Mouse (Mus musculus) embryonic stem cell, embryonic (primary cell): ENCODE results near the gene Ap3d1.

Source experiments
- CTCF ChIA-PET, 4 experiments: fragments of 300-600 bp in 2 of 4; fragments of 350-600 bp in 2 of 4; sonication (Branson Sonifier 250); formaldehyde crosslinking; loops; one replicate each; lab custom pipeline; 2022; ENCODE audit warnings: inconsistent platforms in 2 of 4; lab: Charles Lee
- POLR2A ChIA-PET, 4 experiments: fragments of 300-600 bp in 2 of 4; fragments of 350-600 bp in 2 of 4; sonication (Branson Sonifier 250); formaldehyde crosslinking; loops; one replicate each; lab custom pipeline; 2022; ENCODE audit warnings: antibody characterized with exemption in 4 of 4, inconsistent platforms in 1 of 4; lab: Charles Lee

Ap3d1 gene

DNA sequence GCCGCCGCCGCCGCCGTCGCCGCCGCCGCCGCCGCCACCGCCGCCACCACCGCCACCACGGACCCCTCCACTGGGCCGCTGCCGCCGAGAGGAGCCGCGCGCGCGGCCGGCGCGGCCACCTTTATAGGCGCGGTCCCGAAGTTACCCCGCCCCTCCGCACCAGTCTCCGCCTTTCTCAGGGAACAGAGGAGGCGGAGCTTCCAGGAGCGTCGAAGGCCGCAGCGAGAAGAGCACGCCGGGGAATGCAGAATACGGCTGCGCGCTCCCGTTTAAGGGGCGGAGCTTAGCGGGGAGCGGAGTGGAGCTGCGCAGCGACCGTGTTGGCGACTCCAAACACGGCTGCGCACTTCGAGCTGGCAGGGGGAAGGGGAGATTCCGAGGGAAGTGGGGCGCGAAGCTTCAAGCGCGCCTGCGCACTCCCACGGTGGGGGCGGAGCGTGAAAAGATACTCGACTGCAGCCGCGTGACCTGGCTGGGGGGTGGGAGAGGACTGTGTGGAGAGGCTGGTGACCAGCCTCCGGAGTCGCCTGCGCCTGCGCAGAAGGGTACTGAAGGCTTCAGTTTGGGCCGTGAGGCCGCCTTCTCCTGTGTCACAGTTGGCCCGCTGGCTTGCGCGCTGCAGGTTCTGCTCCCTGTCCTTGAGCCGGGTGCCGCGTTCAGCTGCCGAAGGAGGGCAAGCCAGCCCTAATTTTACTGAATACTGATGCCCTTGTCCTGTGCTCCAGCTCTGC lies 65.7 kb downstream of the Ap3d1 start:
- POLR2A ChIA-PET, result interaction anchor here (0.5 to 15.6 kb wide), 382 partner anchors 8 to 1063 kb away, joined by 3 to 944 read pairs (median 5); partner anchors contain the start of genes Csnk1g2 (in 4 of the 4), Izumo4 (in 4 of the 4), Abhd17a (in 3 of the 4) and Adat3 (in 3 of the 4)

GRCm38 (mm10) chr10:80675405-80676197 lies 66.5 kb downstream of the Ap3d1 start:
- ChIA-PET POLR2A (interaction anchor here (0.5 to 15.6 kb wide), 299 partner anchors 9 to 1062 kb away, joined by 3 to 944 read pairs (median 6); partner anchors contain the start of genes Csnk1g2 (in 4 of the 4), Izumo4 (in 4 of the 4), Abhd17a (in 3 of the 4) and Adat3 (in 3 of the 4)), CTCF (interaction anchor here (0.5 to 5.1 kb wide), 44 partner anchors 8 to 827 kb away, joined by 3 to 74 read pairs (median 4); partner anchors contain the start of genes Abhd17a (in 1 of the 4), Ap3d1 (in 1 of the 4), Atp8b3 (in 1 of the 4) and Btbd2 (in 1 of the 4))

More for the DNA sequence above, 65.7 kb downstream of the Ap3d1 start:
- CTCF ChIA-PET, result interaction anchor here (0.5 to 5.1 kb wide), 46 partner anchors 11 to 909 kb away, joined by 3 to 74 read pairs (median 4); partner anchors contain the start of genes Csnk1g2 (in 2 of the 4), Abhd17a (in 1 of the 4), Atp8b3 (in 1 of the 4) and Btbd2 (in 1 of the 4)

DNA sequence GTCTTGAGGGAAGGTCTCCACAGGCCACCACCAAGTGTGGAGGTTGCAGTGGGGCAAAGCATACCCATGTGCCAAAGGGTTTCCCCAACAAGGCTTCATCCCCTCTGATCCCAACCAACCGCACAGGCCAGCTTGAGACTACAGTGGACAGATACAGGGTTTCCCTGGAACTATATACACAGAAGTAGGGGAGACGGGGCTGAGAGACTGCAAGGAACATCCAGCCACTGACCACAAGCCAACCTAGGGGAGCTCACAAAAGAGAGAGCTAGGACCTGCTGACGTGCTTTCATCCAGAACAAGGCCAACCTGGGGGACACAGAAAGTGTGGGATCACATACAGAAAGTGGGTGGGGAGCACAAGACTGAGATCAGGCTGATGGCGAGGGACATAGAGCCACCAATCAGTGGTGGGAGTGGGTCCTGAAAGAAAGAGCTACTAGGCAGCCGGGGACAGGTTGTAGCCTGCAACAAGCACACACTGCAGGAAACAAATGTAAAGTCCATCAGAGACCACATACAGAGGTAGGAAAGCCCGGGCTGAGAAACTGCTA lies 67.1 kb downstream of the Ap3d1 start:
- CTCF ChIA-PET, result interaction anchor here (0.6 to 5.1 kb wide), 12 partner anchors 9 to 288 kb away, joined by 3 to 74 read pairs (median 4); partner anchors contain the start of genes Ap3d1 (in 1 of the 4) and Btbd2 (in 1 of the 4)
- POLR2A ChIA-PET, result interaction anchor here (0.5 to 15.6 kb wide), 133 partner anchors 9 to 672 kb away, joined by 3 to 944 read pairs (median 11); partner anchors contain the start of genes Csnk1g2 (in 4 of the 4), Abhd17a (in 3 of the 4), Adat3 (in 3 of the 4) and Btbd2 (in 3 of the 4)

GRCm38 (mm10) chr10:80674161-80674711 lies 67.8 kb downstream of the Ap3d1 start:
- POLR2A ChIA-PET, result interaction anchor here in 3 of 4 experiments (0.6 to 15.6 kb wide), 58 partner anchors 10 to 372 kb away, joined by 3 to 944 read pairs (median 23); partner anchors contain the start of genes Ap3d1 (in 3 of the 3), Btbd2 (in 3 of the 3), Abhd17a (in 2 of the 3) and Csnk1g2 (in 2 of the 3)
- CTCF ChIA-PET, result interaction anchor here in 3 of 4 experiments (0.7 to 5.1 kb wide), 6 partner anchors 13 to 188 kb away, joined by 3 to 74 read pairs (median 5); partner anchors contain the start of gene Btbd2 (in 1 of the 3)

GRCm38 (mm10) chr10:80673690-80674089 lies 68.4 kb downstream of the Ap3d1 start:
- POLR2A ChIA-PET, result interaction anchor here in 3 of 4 experiments (0.7 to 15.6 kb wide), 31 partner anchors 11 to 372 kb away, joined by 3 to 944 read pairs (median 19); partner anchors contain the start of genes Btbd2 (in 3 of the 3), Abhd17a (in 2 of the 3), Ap3d1 (in 2 of the 3) and Atp8b3 (in 2 of the 3)

GRCm38 (mm10) chr10:80671936-80672690 lies 70.0 kb downstream of the Ap3d1 start:
- ChIA-PET POLR2A (interaction anchor here in 3 of 4 experiments (0.6 to 15.6 kb wide), 21 partner anchors 12 to 524 kb away, joined by 3 to 944 read pairs (median 84); partner anchors contain the start of genes Btbd2 (in 3 of the 3), Abhd17a (in 1 of the 3), Adat3 (in 1 of the 3) and Csnk1g2 (in 1 of the 3)), CTCF (interaction anchor here in 1 of 4 experiments (1.3 kb wide), 1 partner anchor 94 kb away, joined by 5 read pairs; no protein-coding TSS in a partner anchor)

More at GRCm38 (mm10) chr10:80673690-80674089, 68.4 kb downstream of the Ap3d1 start:
- CTCF ChIA-PET, result interaction anchor here in 3 of 4 experiments (0.6 to 1.6 kb wide), 6 partner anchors 11 to 187 kb away, joined by 3 to 7 read pairs (median 3); no protein-coding TSS in a partner anchor

DNA sequence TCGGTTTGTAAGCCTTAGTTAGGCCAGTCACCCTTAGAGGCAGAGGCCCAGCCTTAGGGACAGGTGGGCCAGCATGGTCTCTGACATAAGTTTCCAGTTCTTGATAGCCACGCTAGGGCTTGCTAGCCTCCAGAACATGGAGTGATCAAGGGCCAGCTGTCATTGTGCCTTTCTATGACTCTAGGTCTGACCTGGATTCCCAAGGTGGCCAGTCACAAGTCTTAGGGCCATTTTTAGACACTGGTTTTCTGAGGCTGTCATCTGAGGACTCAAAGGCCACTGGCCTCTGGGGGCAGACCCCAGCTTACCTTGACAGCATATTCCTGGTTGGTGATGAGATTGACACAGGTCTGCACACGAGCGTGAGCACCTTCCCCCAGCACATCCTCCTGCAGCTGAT lies 70.8 kb downstream of the Ap3d1 start:
- POLR2A ChIA-PET, result interaction anchor here in 3 of 4 experiments (0.5 to 15.6 kb wide), 10 partner anchors 14 to 523 kb away, joined by 3 to 944 read pairs (median 11); partner anchors contain the start of genes Btbd2 (in 2 of the 3), Csnk1g2 (in 1 of the 3), Midn (in 1 of the 3) and Rexo1 (in 1 of the 3)
- CTCF ChIA-PET, result interaction anchor here in 2 of 4 experiments (0.7 to 1.3 kb wide), 2 partner anchors 12 to 93 kb away, joined by 4 to 5 read pairs; no protein-coding TSS in a partner anchor

- CTCF ChIA-PET, result interaction anchor here in 3 of 4 experiments (0.7 to 2.7 kb wide), 3 partner anchors 10 to 11 kb away, joined by 4 to 12 read pairs (median 7); no protein-coding TSS in a partner anchor
- POLR2A ChIA-PET, result interaction anchor here in 2 of 4 experiments (0.8 to 33.3 kb wide), 7 partner anchors 1 to 161 kb away, joined by 3 to 944 read pairs (median 16); partner anchors contain the start of genes Btbd2 (in 2 of the 2), Csnk1g2 (in 1 of the 2) and Mknk2 (in 1 of the 2)
Measured at GRCm38 (mm10) chr10:80670531-80670930, 71.5 kb downstream of the Ap3d1 start.

- ChIA-PET CTCF (interaction anchor here in 3 of 4 experiments (1.0 to 2.7 kb wide), 5 partner anchors 9 to 321 kb away, joined by 3 to 12 read pairs (median 5); no protein-coding TSS in a partner anchor), POLR2A (interaction anchor here in 3 of 4 experiments (0.6 to 33.3 kb wide), 17 partner anchors 2 to 271 kb away, joined by 3 to 944 read pairs (median 6); partner anchors contain the start of genes Btbd2 (in 2 of the 3), Mknk2 (in 2 of the 3), Csnk1g2 (in 1 of the 3) and Gm49322 (in 1 of the 3))
Measured at GRCm38 (mm10) chr10:80669737-80670485, 72.2 kb downstream of the Ap3d1 start.

DNA sequence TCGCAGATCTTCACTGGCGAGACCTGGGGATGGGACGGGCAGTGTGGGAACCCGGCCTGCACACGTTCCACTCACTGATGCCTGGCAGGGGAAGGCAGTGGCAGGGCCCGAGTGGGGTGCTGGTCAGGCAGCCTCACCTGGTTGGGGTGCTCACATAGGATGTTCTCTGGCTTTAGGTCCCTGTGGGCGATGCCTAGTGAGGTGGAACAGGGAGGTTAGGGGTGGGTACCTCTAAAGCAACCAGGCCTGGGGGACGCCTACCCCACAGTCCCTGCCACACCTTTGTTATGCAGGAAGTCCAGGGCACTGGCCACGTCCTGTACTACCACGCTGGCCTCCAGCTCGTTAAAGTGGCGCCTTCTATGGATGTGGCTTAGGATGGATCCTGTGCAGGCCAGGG lies 73.0 kb downstream of the Ap3d1 start:
- ChIA-PET CTCF (interaction anchor here in 2 of 4 experiments (0.9 to 2.7 kb wide), 6 partner anchors 8 to 322 kb away, joined by 3 to 12 read pairs (median 4); no protein-coding TSS in a partner anchor), POLR2A (interaction anchor here in 3 of 4 experiments (0.6 to 33.3 kb wide), 27 partner anchors 3 to 625 kb away, joined by 3 to 944 read pairs (median 5); partner anchors contain the start of genes Btbd2 (in 2 of the 3), Mknk2 (in 2 of the 3), Abhd17a (in 1 of the 3) and Ap3d1 (in 1 of the 3))

DNA sequence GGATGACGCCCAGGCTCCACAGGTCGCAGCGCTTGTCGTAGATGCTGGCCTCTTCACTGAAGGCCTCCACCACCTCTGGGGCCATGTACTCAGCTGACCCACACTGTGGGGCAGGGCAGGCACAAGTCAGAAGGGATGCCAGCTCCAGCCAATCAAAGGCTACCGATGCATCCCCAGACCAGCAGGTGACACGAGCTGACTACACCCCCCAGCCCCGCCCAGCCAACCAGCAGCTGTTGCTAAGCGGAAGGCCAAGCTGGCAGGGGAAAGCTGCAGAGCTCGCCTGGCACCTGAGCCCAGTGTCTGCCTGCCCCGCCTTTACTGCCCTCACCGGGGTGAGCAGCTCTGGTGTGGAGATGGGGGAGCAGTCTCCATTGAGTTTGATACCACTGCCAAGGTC lies 73.5 kb downstream of the Ap3d1 start:
- CTCF ChIA-PET, result interaction anchor here in 3 of 4 experiments (0.5 to 2.7 kb wide), 7 partner anchors 8 to 510 kb away, joined by 3 to 12 read pairs (median 5); no protein-coding TSS in a partner anchor

DNA sequence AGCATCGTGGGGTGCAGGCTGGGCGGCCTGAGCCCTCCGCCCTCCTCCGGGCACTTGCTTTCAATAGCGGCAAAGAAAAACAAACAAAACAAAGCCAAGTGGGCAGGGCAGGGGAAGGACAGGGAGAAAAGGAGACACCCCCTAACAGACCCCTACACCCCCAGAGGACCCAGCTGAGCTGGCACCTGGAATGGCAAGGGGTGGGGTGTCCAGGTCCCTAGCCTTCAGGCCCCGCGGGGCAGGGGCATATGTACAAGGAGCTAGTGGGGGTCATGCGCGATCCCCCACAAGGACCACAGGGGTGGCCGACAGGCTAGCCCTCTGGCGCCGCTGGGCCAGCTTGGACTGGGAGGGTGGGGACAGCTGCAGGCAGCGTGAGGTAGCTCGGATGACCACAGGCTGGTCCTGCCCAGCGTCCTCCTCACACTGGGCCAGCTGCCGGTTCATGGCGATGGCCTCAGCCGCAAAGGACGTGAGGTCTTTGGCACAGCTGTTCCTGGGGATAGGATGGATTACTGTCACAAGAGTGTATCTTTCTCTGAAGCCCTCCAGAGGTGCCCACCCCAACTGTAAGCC lies 75.1 kb downstream of the Ap3d1 start:
- POLR2A ChIA-PET, result interaction anchor here (0.5 to 33.3 kb wide), 16 partner anchors 5 to 544 kb away, joined by 3 to 944 read pairs (median 4); partner anchors contain the start of genes Btbd2 (in 2 of the 4), Mknk2 (in 2 of the 4), Abhd17a (in 1 of the 4) and Atp8b3 (in 1 of the 4)
- CTCF ChIA-PET, result interaction anchor here in 3 of 4 experiments (0.6 to 1.2 kb wide), 3 partner anchors 8 to 180 kb away, joined by 4 read pairs; no protein-coding TSS in a partner anchor

More for the DNA sequence above, 73.5 kb downstream of the Ap3d1 start:
- POLR2A ChIA-PET, result interaction anchor here in 3 of 4 experiments (0.6 to 33.3 kb wide), 29 partner anchors 3 to 625 kb away, joined by 3 to 944 read pairs (median 4); partner anchors contain the start of genes Btbd2 (in 2 of the 3), Mknk2 (in 2 of the 3), Abhd17a (in 1 of the 3) and Ap3d1 (in 1 of the 3)
